45 mouse cellular contexts compared by ENCODE assay signal in the genomic region with DNA sequence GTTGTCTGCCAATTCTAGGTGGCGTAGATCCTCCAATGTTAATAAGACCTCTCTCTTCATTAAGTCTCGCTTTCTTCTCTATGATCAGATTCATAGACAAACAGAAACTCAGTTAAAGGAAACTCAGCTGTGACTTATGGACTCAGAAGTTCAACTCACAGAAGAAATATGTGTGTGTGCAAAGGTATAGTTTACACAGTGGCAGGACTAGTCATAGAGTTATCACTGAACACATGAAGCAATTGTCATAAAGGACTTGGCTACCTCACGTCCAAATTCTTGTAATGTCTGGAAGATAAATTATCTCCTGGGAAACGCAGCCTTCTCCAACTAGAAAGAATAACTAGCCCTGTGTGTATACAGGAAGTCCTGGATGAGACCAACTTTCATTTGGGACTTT. TPM values are rescaled to one million over a fixed set of nuclear protein-coding genes. Genes with fewer than 3 reads are reported as not detected.
"Had no signal": no experiment of that assay in that cellular context is flagged by ENCODE, and none has a peak within 500 bp of the region (broad histone marks: within the 10 kb centered on the region; RNA-seq: fewer than 3 reads in every experiment).

No protein-coding gene starts in this region.

- H3K9me3 ChIP-seq: limb, embryonic 10.5 days; limb, embryonic 12.5 days; limb, embryonic 13.5 days; limb, embryonic 15.5 days; liver, embryonic 12.5 days; liver, embryonic 13.5 days; liver, embryonic 15.5 days; lung, embryonic 15.5 days; midbrain, embryonic 10.5 days; midbrain, embryonic 12.5 days; midbrain, embryonic 13.5 days; midbrain, embryonic 15.5 days; neural tube, embryonic 12.5 days; neural tube, embryonic 13.5 days had no signal

- H3K9ac ChIP-seq: limb, embryonic 12.5 days; limb, embryonic 13.5 days; limb, embryonic 15.5 days; liver, embryonic 12.5 days; liver, embryonic 13.5 days; liver, embryonic 14.5 days; liver, embryonic 15.5 days; liver, postnatal 0 days; lung, embryonic 14.5 days; lung, embryonic 15.5 days; midbrain, embryonic 12.5 days; midbrain, embryonic 13.5 days; midbrain, embryonic 15.5 days; neural tube, embryonic 12.5 days; neural tube, embryonic 13.5 days had no signal

- H3K27ac ChIP-seq: limb, embryonic 10.5 days; limb, embryonic 12.5 days; limb, embryonic 13.5 days; limb, embryonic 15.5 days; liver, embryonic 12.5 days; liver, embryonic 13.5 days; liver, embryonic 14.5 days; liver, embryonic 15.5 days; lung, embryonic 15.5 days; macrophage; midbrain, embryonic 10.5 days; midbrain, embryonic 12.5 days; midbrain, embryonic 13.5 days; midbrain, embryonic 15.5 days; neural tube, embryonic 12.5 days; neural tube, embryonic 13.5 days had no signal

- H3K36me3 ChIP-seq: limb, embryonic 10.5 days; limb, embryonic 12.5 days; limb, embryonic 13.5 days; limb, embryonic 15.5 days; liver, embryonic 12.5 days; liver, embryonic 13.5 days; liver, embryonic 15.5 days; lung, embryonic 15.5 days; midbrain, embryonic 10.5 days; midbrain, embryonic 12.5 days; midbrain, embryonic 13.5 days; midbrain, embryonic 15.5 days; neural tube, embryonic 12.5 days; neural tube, embryonic 13.5 days had no signal

- H3K4me2 ChIP-seq: limb, embryonic 12.5 days; limb, embryonic 13.5 days; limb, embryonic 15.5 days; liver, embryonic 12.5 days; liver, embryonic 13.5 days; liver, embryonic 15.5 days; lung, embryonic 14.5 days; lung, embryonic 15.5 days; midbrain, embryonic 11.5 days; midbrain, embryonic 12.5 days; midbrain, embryonic 13.5 days; midbrain, embryonic 15.5 days; neural tube, embryonic 12.5 days; neural tube, embryonic 13.5 days had no signal

- ATAC-seq: liver, embryonic 12.5 days; liver, postnatal 0 days; lung, postnatal 0 days; midbrain, embryonic 13.5 days; midbrain, embryonic 15.5 days; midbrain, embryonic 16.5 days had no signal

- H3K4me3 ChIP-seq: limb, embryonic 10.5 days; limb, embryonic 12.5 days; limb, embryonic 13.5 days; limb, embryonic 15.5 days; liver, embryonic 12.5 days; liver, embryonic 13.5 days; liver, embryonic 15.5 days; lung, embryonic 15.5 days; megakaryocyte, embryonic 14.5 days; midbrain, embryonic 10.5 days; midbrain, embryonic 12.5 days; midbrain, embryonic 13.5 days; midbrain, embryonic 15.5 days; myocyte; neural tube, embryonic 12.5 days; neural tube, embryonic 13.5 days had no signal

- DNase-seq: left cerebral cortex, postnatal 4 days; liver; liver, embryonic 13.5 days; liver, postnatal 0 days; lung, adult 18-20 months; lung, embryonic 14.5 days; lung, postnatal 10 days; lung, postnatal 14 days; lung, postnatal 36 days; lung, postnatal 4 days; midbrain, embryonic 14.5 days had no signal

- H3K4me1 ChIP-seq: limb, embryonic 10.5 days; limb, embryonic 12.5 days; limb, embryonic 13.5 days; limb, embryonic 15.5 days; liver, embryonic 12.5 days; liver, embryonic 13.5 days; liver, embryonic 15.5 days; lung, embryonic 15.5 days; midbrain, embryonic 10.5 days; midbrain, embryonic 12.5 days; midbrain, embryonic 13.5 days; midbrain, embryonic 15.5 days; neural tube, embryonic 12.5 days; neural tube, embryonic 13.5 days had no signal

- H3K27me3 ChIP-seq: limb, embryonic 12.5 days; limb, embryonic 13.5 days; limb, embryonic 15.5 days; liver, embryonic 12.5 days; liver, embryonic 13.5 days; liver, embryonic 15.5 days; lung, embryonic 15.5 days; megakaryocyte, embryonic 14.5 days; midbrain, embryonic 12.5 days; midbrain, embryonic 13.5 days; midbrain, embryonic 15.5 days; neural tube, embryonic 12.5 days; neural tube, embryonic 13.5 days had no signal

RNA-seq across cellular contexts. Expression of a gene that starts 9.4 kb away (rescaled TPM):
- total RNA-seq: left cerebral cortex, adult 8-10 months; left cerebral cortex, postnatal 10 days; left cerebral cortex, postnatal 14 days; left cerebral cortex, postnatal 25 days; left cerebral cortex, postnatal 36 days; left cerebral cortex, postnatal 4 days; megakaryocyte progenitor cell, adult 5-6 weeks; megakaryocyte, adult 5-6 weeks; megakaryocyte-erythroid progenitor cell, adult 5-6 weeks; midbrain, postnatal 0 days; monocyte, adult 5-6 weeks had no signal
- polyA plus RNA-seq: limb, embryonic 10.5 days; limb, embryonic 11.5 days; limb, embryonic 12.5 days; limb, embryonic 13.5 days; limb, embryonic 14.5 days; limb, embryonic 15.5 days; lung, embryonic 14.5 days; lung, embryonic 15.5 days; lung, embryonic 16.5 days; lung, postnatal 0 days; macrophage; midbrain, embryonic 10.5 days; midbrain, embryonic 11.5 days; midbrain, embryonic 12.5 days; midbrain, embryonic 13.5 days; midbrain, embryonic 14.5 days; midbrain, embryonic 15.5 days; midbrain, embryonic 16.5 days; midbrain, postnatal 0 days; myocyte; neural tube, embryonic 11.5 days; neural tube, embryonic 12.5 days; neural tube, embryonic 13.5 days had no signal
